Mouse (Mus musculus) T-cell, adult 66 days (primary cell): ENCODE results near the gene Gm7879. TPM values are rescaled to one million over a fixed set of nuclear protein-coding genes. Genes with fewer than 3 reads are reported as not detected.

Experiments
- total RNA-seq, 2 experiments: library from RNA; stranded (reverse); gene quantifications; 3 replicates in 1 of 2; 4 replicates in 1 of 2; pipeline ENCODE4 v1.2.4; 2023

Gm7879 gene
- 10 to 100 TPM; 11.0 to 11.5 TPM for total RNA-seq

GRCm38 (mm10) chr5:43912844-43913243, at the start of gene Gm7879:
Gene Gm7879 (plus strand): TSS chr5:43913144.

GRCm38 (mm10) chr5:43868253-43868652, 44.7 kb upstream of the Gm7879 start, which contains the start of gene Cd38:
Gene Cd38 (plus strand): TSS chr5:43868553.

Other genes starting within 250 kb of the Gm7879 start
- not detected for gene Bst1, start 94.3 kb upstream of the Gm7879 start, total RNA-seq
- 10 to 100 TPM; 61.2 to 68.9 TPM for gene Fbxl5, start 91.5 kb upstream of the Gm7879 start, total RNA-seq
- 1 to 10 TPM; 4.8 to 6.6 TPM for gene Cd38, start 44.6 kb upstream of the Gm7879 start, total RNA-seq
- not detected for gene Fgfbp1, start 68.6 kb downstream of the Gm7879 start, total RNA-seq
- gene Prom1, start 188.9 kb downstream of the Gm7879 start, total RNA-seq, result under 1 TPM in 1 of 2 experiments, not detected in 1; 0.71 TPM